Mouse (Mus musculus) cerebellum, adult 2 months (tissue): ENCODE data around the gene Tmod4.
A peak's percentile ranks its signal among the peaks of the same experiment; 100 is the strongest.

ENCODE experiments used
- CTCF ChIP-seq: fragments of 200-500 bp; IDR thresholded peaks from 2 replicates; pipeline ENCODE4 v1.5.1; 2011; ENCODE audit warnings: low read depth, mild to moderate bottlenecking, control low read depth, low read length, moderate library complexity, borderline replicate concordance; ENCODE audit not compliant: insufficient read depth
- POLR2A ChIP-seq: fragments of 200-500 bp; IDR thresholded peaks from 2 replicates; pipeline ENCODE4 v1.6.1; 2011; ENCODE audit warnings: low read length, control low read depth, borderline replicate concordance; ENCODE audit not compliant: insufficient read depth

- TF ChIP-seq CTCF (peak; percentile 89), POLR2A (no peak)
Observed at GRCm38 (mm10) chr3:95174011-95174592, 49.8 kb downstream of the Tmod4 start.
